ENCODE assay signal across 18 mouse cellular contexts in genomic region chr11:104297671-104298070, GRCm38 (mm10).
DNase-seq lines count a peak whose midpoint lies in the region; ATAC-seq and TF ChIP-seq lines count a peak whose summit lies in the region.
"Had no signal": no experiment of that assay in that cellular context is flagged by ENCODE, and none has a peak within 500 bp of the region (broad histone marks: within the 10 kb centered on the region; RNA-seq: fewer than 3 reads in every experiment).

No protein-coding gene starts in this region.

- WGBS in hindbrain, embryonic 16.5 days: 94% methylated on average over 3 of the region's 3 CpGs
- WGBS in hindbrain, postnatal 0 days: 69% methylated on average over 3 of the region's 3 CpGs

- peaks cover 28% of the 10 kb centered on the region for H3K36me3 ChIP-seq in hindbrain, embryonic 16.5 days (ENCODE audit: control insufficient read depth, insufficient read depth, low read length)
- H3K36me3 ChIP-seq in hindbrain, postnatal 0 days (ENCODE audit: insufficient read depth, low read length): peaks cover 4% of the 10 kb centered on the region
- H3K36me3 ChIP-seq: embryonic facial prominence, embryonic 13.5 days; heart, embryonic 15.5 days; liver, embryonic 15.5 days had no signal

- no peak for TF ChIP-seq CTCF in hindbrain, postnatal 0 days (IDR thresholded peaks at IDR 0.05; ENCODE audit: low read depth)

- no peak overlapping the region for H3K9ac ChIP-seq in hindbrain, embryonic 16.5 days (ENCODE audit: low read depth, low read length)
- H3K9ac ChIP-seq in hindbrain, postnatal 0 days (replicated peaks; ENCODE audit: low read length): no peak overlapping the region
- H3K9ac ChIP-seq: embryonic facial prominence, embryonic 13.5 days; heart, embryonic 15.5 days; liver, embryonic 15.5 days had no signal

- DNase-seq in cerebellum, postnatal 10 days: peak; percentile 42 to 44
- DNase-seq in cerebellum, adult 9-11 months: no peak
- DNase-seq in hindbrain, postnatal 0 days (ENCODE audit: low spot score): no peak
- peak; percentile 80 for DNase-seq in adipocyte (ENCODE audit: low spot score)
- DNase-seq in heart, postnatal 36 days: peak; percentile 27 to 39
- DNase-seq in MN1 (ENCODE audit: low spot score): no peak
- DNase-seq: cerebellum, adult 11 months; gastrocnemius, postnatal 10 days; kidney, adult 18-20 months; kidney, postnatal 25 days; lung, postnatal 10 days; thymus, adult 18-20 months had no signal

- H3K9me3 ChIP-seq in hindbrain, embryonic 16.5 days (ENCODE audit: control insufficient read depth, low read length): no peaks in the 10 kb centered on the region
- H3K9me3 ChIP-seq in hindbrain, postnatal 0 days (ENCODE audit: low read length): no peaks in the 10 kb centered on the region
- H3K9me3 ChIP-seq: embryonic facial prominence, embryonic 13.5 days; heart, embryonic 15.5 days; liver, embryonic 15.5 days; megakaryocyte, embryonic 14.5 days had no signal

- 0 out of 2 replicates have a peak, but pooled peaks have one; percentile 28 for ATAC-seq in hindbrain, embryonic 16.5 days
- ATAC-seq in hindbrain, postnatal 0 days: no peak
- ATAC-seq: midbrain, embryonic 16.5 days had no signal

- H3K4me2 ChIP-seq in hindbrain, embryonic 16.5 days (ENCODE audit: low read length): no peak overlapping the region
- H3K4me2 ChIP-seq in hindbrain, postnatal 0 days (ENCODE audit: low read depth, low read length): no peak overlapping the region
- H3K4me2 ChIP-seq: embryonic facial prominence, embryonic 13.5 days; heart, embryonic 15.5 days; liver, embryonic 15.5 days had no signal

- no peaks in the 10 kb centered on the region for H3K27me3 ChIP-seq in hindbrain, embryonic 16.5 days (replicated peaks; ENCODE audit: control insufficient read depth, insufficient read depth, low read length)
- H3K27me3 ChIP-seq in hindbrain, postnatal 0 days (ENCODE audit: insufficient read depth, low read length): no peaks in the 10 kb centered on the region
- H3K27me3 ChIP-seq: embryonic facial prominence, embryonic 13.5 days; heart, embryonic 15.5 days; liver, embryonic 15.5 days had no signal

- intact Hi-C loops in heart, postnatal 36 days (cut with DNase I): no loop called here

- no peaks in the 10 kb centered on the region for H3K4me1 ChIP-seq in hindbrain, embryonic 16.5 days (ENCODE audit: control insufficient read depth, insufficient read depth, low read depth, low read length)
- no peaks in the 10 kb centered on the region for H3K4me1 ChIP-seq in hindbrain, postnatal 0 days (ENCODE audit: insufficient read depth, low read length)

- H3K27ac ChIP-seq in hindbrain, embryonic 16.5 days (ENCODE audit: low read depth, low read length): no peak overlapping the region
- H3K27ac ChIP-seq in hindbrain, postnatal 0 days: no peak overlapping the region
- H3K27ac ChIP-seq: embryonic facial prominence, embryonic 13.5 days; heart, embryonic 15.5 days; liver, embryonic 15.5 days had no signal

- H3K4me3 ChIP-seq in hindbrain, embryonic 16.5 days (ENCODE audit: low read length): no peak overlapping the region
- H3K4me3 ChIP-seq in hindbrain, postnatal 0 days (ENCODE audit: low read length): no peak overlapping the region
- H3K4me3 ChIP-seq: embryonic facial prominence, embryonic 13.5 days; heart, embryonic 15.5 days; liver, embryonic 15.5 days; megakaryocyte, embryonic 14.5 days had no signal

Comparison
In these comparisons a context has a peak if more than half of its experiments do, and no peak if none do; other contexts are left out.
1. DNase-seq: peak in cerebellum, postnatal 10 days (2 of 2), adipocyte (single experiment) and heart, postnatal 36 days (2 of 2); none in cerebellum, adult 9-11 months (single experiment), hindbrain, postnatal 0 days (single experiment) and MN1 (single experiment).